8 mouse cellular contexts compared by ENCODE assay signal in genomic region chr5:67607804-67608673, GRCm38 (mm10). TPM values are rescaled to one million over a fixed set of nuclear protein-coding genes. Genes with fewer than 3 reads are reported as not detected.
DNase-seq lines count a peak whose midpoint lies in the region; ATAC-seq and TF ChIP-seq lines count a peak whose summit lies in the region.

Shisa3 (plus strand) TSS chr5:67607882.

- no peak within 1 kb of the TSS; the same call in 1 of the 2 replicates for H3K9ac ChIP-seq in hindbrain, postnatal 0 days (replicated peaks; ENCODE audit: low read length)
- 0 out of 2 replicates have a peak within 1 kb of the TSS, but pooled peaks have one; percentile 9 for H3K9ac ChIP-seq in liver, embryonic 12.5 days
- peak within 1 kb of the TSS; percentile 60 for H3K9ac ChIP-seq in neural tube, embryonic 11.5 days (ENCODE audit: low read length)

- H3K4me1 ChIP-seq in brown adipose tissue, adult 24 weeks (ENCODE audit: control insufficient read depth, insufficient read depth, insufficient read length, low read length): peaks cover 4% of the 10 kb centered on the region
- H3K4me1 ChIP-seq in hindbrain, postnatal 0 days (ENCODE audit: insufficient read depth, low read length): 0 out of 2 replicates have a peak, but pooled peaks cover 7% of the 10 kb centered on the region
- H3K4me1 ChIP-seq in liver, embryonic 12.5 days: peaks cover 12% of the 10 kb centered on the region; the same call in 1 of the 2 replicates
- H3K4me1 ChIP-seq in neural tube, embryonic 11.5 days (ENCODE audit: control insufficient read depth, insufficient read depth, low read length): peaks cover 5% of the 10 kb centered on the region

- peaks cover 48% of the 10 kb centered on the region for H3K27me3 ChIP-seq in hindbrain, postnatal 0 days (ENCODE audit: insufficient read depth, low read length)
- H3K27me3 ChIP-seq in liver, embryonic 12.5 days (replicated peaks): peaks cover 75% of the 10 kb centered on the region
- peaks cover 40% of the 10 kb centered on the region for H3K27me3 ChIP-seq in neural tube, embryonic 11.5 days (ENCODE audit: control insufficient read depth, insufficient read depth, low read length)

- peak; percentile 58 for ATAC-seq in hindbrain, postnatal 0 days
- peak; percentile 49; the same call in 1 of the 2 replicates for ATAC-seq in liver, embryonic 12.5 days
- peak; percentile 66 for ATAC-seq in neural tube, embryonic 11.5 days (ENCODE audit: insufficient read depth, low FRiP score, low TSS enrichment)
- no peak for ATAC-seq in monocyte, adult 5-6 weeks (replicated peaks; ENCODE audit: insufficient number of reproducible peaks, low FRiP score, low TSS enrichment, poor library complexity, severe bottlenecking)

- no peaks in the 10 kb centered on the region for H3K36me3 ChIP-seq in hindbrain, postnatal 0 days (ENCODE audit: insufficient read depth, low read length)
- H3K36me3 ChIP-seq in liver, embryonic 12.5 days: no peaks in the 10 kb centered on the region
- H3K36me3 ChIP-seq in neural tube, embryonic 11.5 days (ENCODE audit: control insufficient read depth, insufficient read depth, low read length): no peaks in the 10 kb centered on the region

- DNase-seq in layer of hippocampus, postnatal 10 days (ENCODE audit: low spot score in 2 of 2): peak; percentile 29 to 42
- no peak for DNase-seq in layer of hippocampus, adult 9-10 months (ENCODE audit: low spot score)
- peak; percentile 36 for DNase-seq in forelimb bud, embryonic 11.5 days (ENCODE audit: low read depth, low spot score)
- DNase-seq in hindbrain, postnatal 0 days (ENCODE audit: low spot score): peak; percentile 28
- peak; percentile 72 for DNase-seq in neural tube, embryonic 11.5 days (ENCODE audit: low spot score)

- H3K4me3 ChIP-seq in brown adipose tissue, adult 24 weeks (ENCODE audit: insufficient read depth, low read depth, low read length): peak within 1 kb of the TSS; percentile 56
- H3K4me3 ChIP-seq in hindbrain, postnatal 0 days (ENCODE audit: low read length): peak within 1 kb of the TSS; percentile 42
- peak within 1 kb of the TSS; percentile 51 for H3K4me3 ChIP-seq in liver, embryonic 12.5 days
- peak within 1 kb of the TSS; percentile 57 for H3K4me3 ChIP-seq in neural tube, embryonic 11.5 days (ENCODE audit: low read depth, low read length)

- H3K27ac ChIP-seq in brown adipose tissue, adult 24 weeks (replicated peaks; ENCODE audit: low read depth, low read length): no peak within 1 kb of the TSS
- H3K27ac ChIP-seq in hindbrain, postnatal 0 days: no peak within 1 kb of the TSS
- 0 out of 2 replicates have a peak within 1 kb of the TSS, but pooled peaks have one; percentile 16 for H3K27ac ChIP-seq in liver, embryonic 12.5 days
- no peak within 1 kb of the TSS for H3K27ac ChIP-seq in neural tube, embryonic 11.5 days (ENCODE audit: low read depth, low read length)

- WGBS in hindbrain, postnatal 0 days: 2% methylated on average over 82 of the region's 86 CpGs
- WGBS in liver, embryonic 12.5 days (ENCODE audit: insufficient replicate concordance): under 1% methylated on average over 86 of the region's 86 CpGs
- WGBS in neural tube, embryonic 11.5 days: under 1% methylated on average over 81 of the region's 86 CpGs

- H3K9me3 ChIP-seq in hindbrain, postnatal 0 days (ENCODE audit: low read length): no peaks in the 10 kb centered on the region
- no peaks in the 10 kb centered on the region for H3K9me3 ChIP-seq in liver, embryonic 12.5 days (replicated peaks)
- H3K9me3 ChIP-seq in neural tube, embryonic 11.5 days (ENCODE audit: control insufficient read depth, low read length): no peaks in the 10 kb centered on the region

- H3K4me2 ChIP-seq in hindbrain, postnatal 0 days (ENCODE audit: low read depth, low read length): peak within 1 kb of the TSS; percentile 64
- H3K4me2 ChIP-seq in liver, embryonic 12.5 days: peak within 1 kb of the TSS; percentile 64
- peak within 1 kb of the TSS; percentile 89 for H3K4me2 ChIP-seq in neural tube, embryonic 11.5 days (ENCODE audit: low read depth)

- no peak for TF ChIP-seq CTCF in hindbrain, postnatal 0 days (IDR thresholded peaks at IDR 0.05; ENCODE audit: low read depth)

RNA-seq across cellular contexts. Expression of gene Shisa3, which starts in this region (rescaled TPM):
- under 1 TPM; 0.42 to 0.48 TPM for total RNA-seq in layer of hippocampus, postnatal 10 days (2021)
- polyA plus RNA-seq in brown adipose tissue, adult 24 weeks (2012; ENCODE audit: insufficient read depth, insufficient read length, missing spikeins): not detected in 2 replicates
- total RNA-seq in hindbrain, postnatal 0 days (2014; rRNA removed): 3.1 and 3.2 TPM in 2 replicates
- 1.4 and 1.6 TPM in 2 replicates for polyA plus RNA-seq in hindbrain, postnatal 0 days (2015; fragmentation: Nextera tagmentation; extraction: Ambion mirVana)
- 5.7 and 7.5 TPM in 2 replicates for polyA plus RNA-seq in liver, embryonic 12.5 days (2016; fragmentation: Nextera tagmentation; extraction: Ambion mirVana)
- polyA plus RNA-seq in neural tube, embryonic 11.5 days (2014; fragmentation: Nextera tagmentation; extraction: Ambion mirVana): 10.0 and 13.2 TPM in 2 replicates
- total RNA-seq in monocyte, adult 5-6 weeks (2017): not detected in 3 replicates

Comparison
In these comparisons a context has a peak if more than half of its experiments do, and no peak if none do; other contexts are left out.
1. Peak in DNase-seq in layer of hippocampus, postnatal 10 days; RNA of the gene not detected or under 1 TPM.